Mouse (Mus musculus): Measurements from ENCODE around the gene Popdc2.

DNA sequence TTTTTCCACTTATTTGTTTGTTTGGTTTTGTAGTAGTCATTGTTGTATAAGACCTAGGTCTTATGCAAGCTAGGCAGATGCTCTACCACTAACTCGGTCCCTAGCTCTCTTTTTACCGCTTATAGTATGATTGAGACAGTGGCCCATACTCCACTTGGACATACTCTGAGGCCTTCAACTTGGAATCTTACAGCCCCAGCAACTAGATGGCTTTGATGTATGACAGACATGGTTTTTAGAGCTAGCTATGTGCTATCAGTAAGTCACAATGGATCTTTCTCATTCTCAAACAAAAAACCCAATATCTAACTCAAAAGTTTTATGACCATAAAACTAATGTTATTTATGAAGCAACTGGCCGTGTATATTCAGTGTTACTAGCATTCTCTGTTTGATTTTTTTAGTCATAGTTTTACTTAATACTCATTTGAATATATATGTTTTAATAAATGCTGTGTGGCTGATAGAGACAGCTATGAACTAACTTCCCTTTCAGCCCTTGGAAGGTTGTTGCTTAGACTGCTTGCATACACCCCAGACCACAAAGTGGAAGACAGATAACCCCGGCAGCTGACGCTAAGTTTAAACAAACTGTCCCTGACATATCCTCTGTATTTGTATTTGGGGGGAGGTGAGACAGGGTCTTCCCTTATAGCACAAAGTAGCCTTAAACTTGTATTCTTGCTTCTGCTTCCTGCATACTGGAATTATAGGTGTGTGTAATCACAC is 7.7 kb upstream of the Popdc2 start:
- TF ChIP-seq CTCF (IDR thresholded peaks at IDR 0.05; ENCODE audit: extremely low read depth, insufficient read depth, insufficient read length, insufficient replicate concordance) = no peak
- TF ChIP-seq POLR2A (IDR thresholded peaks at IDR 0.05; ENCODE audit: low read depth, low read length) = no peak

All from spleen, adult 2 months (tissue).